Mouse (Mus musculus) heart, postnatal 25 days (tissue): ENCODE data around the gene Wfikkn2. TPM values are rescaled to one million over a fixed set of nuclear protein-coding genes. Genes with fewer than 3 reads are reported as not detected.

ENCODE experiments used
- DNase-seq: peaks from one replicate; pipeline ENCODE4 v3.0.0; 2022; ENCODE audit warnings: low spot score
- intact Hi-C: fragments of 180-260 bp; cut with DNase I; formaldehyde crosslinking; loops from one replicate; pipeline ENCODE4 v1.15.1; 2025
- total RNA-seq, 2 experiments: library from RNA; stranded (reverse); gene quantifications; 2 replicates each; pipeline ENCODE4 v1.2.3; 2021

Gene Wfikkn2
- total RNA-seq, 2 experiments from 2014 or later: 2.3 to 3.1 TPM

DNA sequence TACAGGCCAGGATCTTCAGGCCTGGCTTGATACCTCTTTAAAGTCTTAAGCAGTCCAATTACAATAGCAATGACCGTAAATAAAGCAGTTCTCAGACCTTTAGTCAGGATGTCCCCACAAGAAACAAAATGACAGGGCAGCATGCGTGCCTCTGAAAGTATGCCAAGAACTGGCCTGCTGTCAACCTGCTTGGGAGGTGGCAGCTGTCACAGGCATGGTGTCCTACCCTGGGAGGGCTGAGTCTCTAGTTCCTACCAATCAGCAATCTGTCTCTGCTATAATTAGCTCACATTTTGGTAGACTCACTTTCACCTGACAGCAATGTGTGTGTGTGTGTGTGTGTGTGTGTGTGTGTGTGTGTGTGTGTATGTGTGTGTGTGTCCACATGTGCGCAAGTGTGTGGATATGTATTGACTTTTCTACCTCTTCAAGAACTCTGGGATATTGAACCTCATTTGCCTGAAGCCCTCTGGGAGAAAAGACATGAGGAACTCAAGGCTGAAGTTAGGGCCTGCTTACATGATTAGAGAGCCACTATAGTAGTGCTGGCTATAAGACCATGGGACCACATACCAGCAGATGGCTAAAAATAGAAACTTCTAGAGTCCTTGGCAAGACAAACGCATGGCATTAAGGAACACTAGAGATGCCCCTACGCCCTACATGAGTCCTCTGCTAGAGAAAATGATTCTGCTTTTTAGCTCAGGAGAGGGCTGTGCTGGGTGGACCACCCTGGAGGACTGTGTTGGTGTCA is 16.4 kb downstream of the Wfikkn2 start:
- intact Hi-C loops: no loop called here
- no peak for DNase-seq

DNA sequence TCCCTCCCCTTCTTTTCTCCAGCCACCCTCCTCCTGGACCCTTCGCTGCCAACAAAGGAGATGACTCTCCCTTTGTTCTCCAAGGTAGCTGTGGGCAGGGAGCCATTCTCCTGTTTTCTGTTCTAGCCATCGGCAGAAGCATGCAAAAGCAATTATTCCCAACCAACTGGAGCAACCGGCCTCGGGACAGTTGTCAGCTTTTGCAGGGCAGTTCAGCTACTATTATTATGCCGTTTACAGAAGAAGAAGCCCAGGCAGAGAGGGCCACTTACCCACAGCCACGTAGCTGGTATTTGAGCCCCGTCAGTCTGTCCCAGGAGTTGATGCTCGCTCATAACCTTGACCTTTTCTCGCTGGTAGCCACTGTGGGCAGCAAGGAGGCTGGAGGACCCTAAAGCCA is 17.4 kb downstream of the Wfikkn2 start:
- intact Hi-C loops: no loop called here
- DNase-seq: no peak

DNA sequence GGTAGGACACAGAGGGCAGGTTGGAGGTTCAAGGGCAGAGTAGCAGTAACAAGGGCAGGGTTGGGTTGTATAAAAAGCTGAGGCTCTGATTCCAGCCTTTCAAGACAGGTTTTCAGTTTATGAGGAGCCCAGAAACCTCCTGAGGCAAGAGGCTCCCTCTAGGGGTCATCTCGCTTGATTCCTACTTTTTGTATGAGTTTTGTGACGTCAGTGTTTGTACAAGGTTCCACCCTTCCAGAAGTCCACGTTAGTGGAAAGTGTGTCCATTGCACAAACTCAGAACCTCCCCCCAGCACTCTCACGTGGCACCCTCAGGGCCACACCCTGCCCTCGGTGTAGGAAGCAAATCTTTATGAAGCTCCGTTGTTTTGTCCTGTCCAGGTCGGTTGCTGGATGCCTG is 19.8 kb downstream of the Wfikkn2 start:
- peak; percentile 44 for DNase-seq
- intact Hi-C loops: loop anchor here (2.0 kb wide), 1 partner anchor 97 kb away; no protein-coding TSS in a partner anchor

DNA sequence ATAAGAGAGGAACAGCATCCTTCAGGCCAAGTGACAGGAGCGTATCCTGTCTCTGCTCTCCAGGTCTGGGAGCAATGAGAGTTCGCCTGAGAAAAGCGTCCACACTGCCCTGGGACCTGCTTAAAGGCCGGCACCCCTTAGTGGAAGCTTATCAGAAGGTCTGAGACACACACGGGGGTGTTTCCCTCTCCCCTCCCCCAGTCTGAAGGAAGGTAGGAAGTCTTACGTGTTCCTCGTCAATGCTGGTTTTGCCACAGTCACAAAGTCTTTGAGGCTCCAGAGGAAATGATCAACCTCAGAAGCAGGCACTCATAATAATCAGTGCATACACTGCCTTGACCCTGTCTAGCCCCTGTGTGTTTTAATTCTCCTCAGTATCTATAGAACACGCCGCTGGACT is 22.3 kb downstream of the Wfikkn2 start:
- no peak for DNase-seq
- intact Hi-C loops: no loop called here

DNA sequence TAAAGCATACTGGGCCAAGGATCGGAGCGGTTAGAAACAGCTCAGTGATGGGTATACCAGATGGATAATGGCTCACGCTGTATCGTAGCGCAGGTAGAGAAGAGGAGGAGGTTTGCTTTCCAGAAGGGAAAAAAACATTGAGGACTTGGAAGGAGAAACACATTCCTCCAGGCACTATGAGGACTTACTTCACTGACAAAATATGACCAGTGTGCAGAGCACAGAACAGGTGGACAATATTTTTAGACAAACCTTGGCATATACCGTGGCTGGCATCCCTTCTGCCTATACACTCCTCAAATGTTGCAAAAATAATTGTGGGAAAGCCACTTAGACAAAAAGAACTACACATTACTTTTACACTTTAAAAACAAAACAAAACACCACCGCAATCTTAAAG is 24.5 kb downstream of the Wfikkn2 start:
- DNase-seq: no peak
- intact Hi-C loops: no loop called here

DNA sequence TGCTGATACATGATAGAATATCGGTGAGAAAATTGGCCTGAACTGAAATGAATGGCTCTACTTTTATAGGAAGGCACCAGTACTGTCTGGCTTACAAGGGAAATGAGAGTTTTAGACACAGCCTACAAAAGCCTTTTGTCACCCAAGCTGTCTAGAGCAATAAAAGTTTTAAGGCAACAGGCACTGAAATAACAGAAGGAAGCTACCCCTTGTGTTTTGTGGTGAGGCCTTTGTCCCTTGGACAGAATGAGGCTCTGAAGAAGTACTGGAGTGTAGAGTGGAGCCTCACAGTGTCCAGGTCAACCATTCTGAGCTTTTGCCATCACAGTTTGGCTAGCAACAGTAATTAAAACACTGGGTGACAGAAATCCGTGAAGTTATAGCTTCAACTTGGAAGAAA is 29.6 kb downstream of the Wfikkn2 start:
- DNase-seq: no peak
- intact Hi-C loops: no loop called here

DNA sequence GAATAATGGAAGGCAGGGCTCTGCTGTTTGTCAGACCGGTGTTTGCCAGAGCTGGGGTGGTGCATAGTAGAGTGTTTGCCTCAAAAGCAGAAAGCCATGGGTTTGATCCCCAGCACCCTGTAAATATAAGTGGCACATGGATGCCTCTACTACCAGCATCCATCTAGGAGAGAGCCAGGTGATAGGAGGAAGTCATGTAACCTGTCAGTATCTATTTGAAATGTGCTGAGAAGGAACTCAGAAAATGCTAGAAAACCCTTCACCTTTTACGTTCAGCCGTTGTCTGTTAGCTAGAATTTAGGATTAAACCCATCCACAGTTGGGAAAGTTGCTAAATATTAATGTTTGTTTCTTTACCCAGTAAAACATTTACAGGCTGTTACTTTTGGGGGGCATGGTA is 30.2 kb downstream of the Wfikkn2 start:
- intact Hi-C loops: no loop called here
- no peak for DNase-seq

DNA sequence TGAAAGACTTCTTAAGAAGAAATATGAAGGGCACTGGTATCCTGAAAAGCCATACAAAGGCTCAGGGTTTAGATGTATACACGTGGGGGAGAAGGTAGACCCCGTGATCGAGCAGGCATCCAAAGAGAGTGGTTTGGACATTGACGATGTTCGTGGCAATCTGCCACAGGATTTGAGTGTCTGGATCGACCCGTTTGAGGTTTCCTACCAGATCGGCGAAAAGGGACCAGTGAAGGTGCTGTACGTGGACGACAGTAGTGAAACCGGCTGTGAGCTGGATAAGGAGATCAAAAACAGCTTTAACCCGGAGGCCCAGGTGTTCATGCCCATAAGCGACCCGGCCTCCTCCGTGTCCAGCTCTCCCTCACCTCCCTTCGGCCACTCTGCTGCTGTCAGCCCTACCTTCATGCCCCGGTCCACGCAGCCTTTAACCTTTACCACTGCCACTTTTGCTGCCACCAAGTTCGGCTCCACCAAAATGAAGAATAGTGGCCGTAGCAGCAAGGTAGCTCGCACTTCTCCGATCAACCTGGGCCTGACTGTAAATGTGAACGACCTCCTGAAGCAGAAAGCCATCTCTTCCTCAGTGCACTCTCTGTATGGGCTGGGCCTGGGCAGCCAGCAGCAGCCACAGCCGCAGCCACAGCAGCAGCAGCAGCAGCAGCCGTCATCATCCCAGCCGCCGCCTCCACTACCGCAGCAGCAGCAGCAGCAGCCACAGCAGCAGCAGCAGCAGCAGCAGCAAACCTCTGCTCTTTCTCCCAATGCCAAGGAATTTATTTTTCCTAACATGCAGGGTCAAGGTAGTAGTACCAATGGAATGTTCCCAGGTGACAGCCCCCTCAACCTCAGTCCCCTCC is 31.8 kb downstream of the Wfikkn2 start:
- intact Hi-C loops: loop anchor here (5.0 kb wide), 1 partner anchor 113 kb away; the partner anchor contains the start of gene Ankrd40

DNA sequence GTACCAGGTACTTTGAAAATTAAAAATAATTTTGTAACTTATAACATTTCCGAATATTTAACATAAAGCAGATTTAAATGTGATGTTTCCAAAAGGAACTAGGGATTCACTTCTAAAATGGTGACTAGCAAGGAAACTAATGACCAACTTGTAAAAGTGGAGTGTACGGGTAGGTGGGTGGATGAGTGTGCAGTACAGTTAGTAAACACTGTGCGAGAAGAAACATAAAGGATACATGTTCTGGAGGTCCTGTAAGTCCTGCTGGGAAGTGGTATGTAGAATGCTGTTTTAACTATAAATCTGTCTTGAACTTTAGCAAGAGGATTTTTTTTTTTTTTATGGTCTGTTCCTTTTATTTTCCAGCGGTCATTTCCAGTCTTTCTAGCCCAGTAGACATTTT is 32.8 kb downstream of the Wfikkn2 start:
- intact Hi-C loops: loop anchor here (5.0 kb wide), 1 partner anchor 114 kb away; the partner anchor contains the start of gene Ankrd40
- no peak for DNase-seq

More for the DNA sequence above, 31.8 kb downstream of the Wfikkn2 start:
- no peak for DNase-seq

DNA sequence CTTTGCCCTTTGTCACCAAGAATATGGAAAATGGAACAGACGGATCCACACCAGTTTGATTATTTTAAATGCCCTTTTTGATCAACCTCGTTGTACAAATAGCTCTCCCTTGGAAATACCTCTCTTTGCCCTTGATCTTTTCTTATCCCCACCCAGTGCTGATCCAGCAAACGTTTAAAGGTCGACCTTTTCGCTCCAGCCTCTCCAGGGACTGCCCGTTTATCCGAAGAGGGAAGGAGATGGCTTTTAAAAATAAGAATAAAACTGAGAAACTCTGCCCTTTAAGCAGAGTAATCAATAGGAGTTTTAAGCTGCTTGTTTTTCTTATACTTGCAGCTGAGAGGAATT is 33.3 kb downstream of the Wfikkn2 start:
- no peak for DNase-seq
- intact Hi-C loops: loop anchor here (5.0 kb wide), 1 partner anchor 115 kb away; the partner anchor contains the start of gene Ankrd40

DNA sequence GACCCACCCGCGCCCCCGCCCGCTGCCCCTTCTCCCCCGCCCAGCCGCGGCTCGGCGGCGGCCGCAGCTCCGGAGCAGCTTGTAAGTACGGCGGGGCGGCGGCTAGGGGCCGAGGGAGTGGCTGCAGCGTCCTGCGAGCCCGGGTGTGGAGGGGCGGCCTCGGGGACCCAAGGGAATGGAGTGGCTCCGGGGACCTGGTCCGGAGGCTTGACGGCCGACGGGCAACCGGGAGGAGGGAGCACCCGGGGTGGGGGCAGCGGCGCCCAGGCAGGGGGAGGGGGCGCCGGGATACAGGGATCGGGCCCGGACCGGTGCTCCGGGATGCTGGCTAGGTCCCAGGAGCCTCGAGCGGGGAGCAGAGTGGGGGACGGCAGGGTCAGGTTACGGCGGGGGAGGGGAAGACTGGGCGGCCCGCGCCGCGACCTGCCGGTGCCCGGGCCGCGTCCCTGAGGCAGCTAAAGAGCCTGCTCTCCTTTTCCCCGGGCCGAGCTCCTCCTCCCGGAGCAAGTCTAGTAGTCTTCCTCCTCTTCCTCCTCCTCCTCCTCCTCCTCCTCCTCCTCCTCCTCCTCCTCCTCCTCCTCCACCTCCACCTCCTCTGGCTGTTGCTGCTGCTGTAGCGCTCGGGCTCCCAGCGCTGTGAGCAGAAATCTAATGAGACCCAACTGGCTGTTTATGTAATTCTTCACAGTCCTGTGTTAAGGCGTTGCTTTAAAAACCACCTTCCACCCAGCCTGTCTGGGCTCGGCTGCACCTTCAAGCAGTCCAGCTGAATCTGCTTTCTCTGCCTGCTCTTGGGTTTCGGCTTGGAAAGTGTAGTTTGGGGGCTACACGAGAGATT is 33.9 kb downstream of the Wfikkn2 start:
- intact Hi-C loops: loop anchor here (2.0 to 5.0 kb wide), 2 partner anchors 51 to 115 kb away; partner anchors contain the start of gene Ankrd40

DNA sequence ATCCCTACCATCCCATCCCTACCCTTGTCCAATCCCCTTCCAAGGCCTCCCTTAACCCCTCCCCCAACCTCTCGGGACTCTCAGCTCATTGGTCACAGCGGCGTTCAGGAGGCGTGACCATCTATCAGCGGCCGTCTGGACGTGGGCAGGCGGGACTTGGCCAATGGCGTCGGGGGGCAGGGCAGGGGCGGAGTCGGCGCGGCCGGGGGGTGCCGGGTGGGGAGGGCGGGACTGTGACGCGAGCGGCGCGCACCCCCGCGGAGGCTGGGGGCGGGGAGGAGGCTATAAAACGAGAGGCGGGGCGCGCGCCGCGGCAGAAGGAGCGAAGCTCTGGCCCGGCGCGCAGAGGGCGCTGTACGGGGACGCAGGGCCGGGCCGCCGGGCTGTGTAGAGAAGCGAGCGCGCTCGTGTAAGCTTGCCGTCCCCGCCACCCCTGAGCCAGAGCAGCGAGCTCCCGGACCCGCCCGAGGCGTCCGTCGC is 34.6 kb downstream of the Wfikkn2 start, which contains the start of gene Tob1:
TSS of gene Tob1 (plus strand) at position 331 of the 480 bp plus-strand sequence.
- peak; percentile 97 for DNase-seq
- intact Hi-C loops: loop anchor here (2.0 to 5.0 kb wide), 2 partner anchors 50 to 116 kb away; partner anchors contain the start of gene Ankrd40

More for the DNA sequence above, 33.9 kb downstream of the Wfikkn2 start:
- peak; percentile 54 for DNase-seq

DNA sequence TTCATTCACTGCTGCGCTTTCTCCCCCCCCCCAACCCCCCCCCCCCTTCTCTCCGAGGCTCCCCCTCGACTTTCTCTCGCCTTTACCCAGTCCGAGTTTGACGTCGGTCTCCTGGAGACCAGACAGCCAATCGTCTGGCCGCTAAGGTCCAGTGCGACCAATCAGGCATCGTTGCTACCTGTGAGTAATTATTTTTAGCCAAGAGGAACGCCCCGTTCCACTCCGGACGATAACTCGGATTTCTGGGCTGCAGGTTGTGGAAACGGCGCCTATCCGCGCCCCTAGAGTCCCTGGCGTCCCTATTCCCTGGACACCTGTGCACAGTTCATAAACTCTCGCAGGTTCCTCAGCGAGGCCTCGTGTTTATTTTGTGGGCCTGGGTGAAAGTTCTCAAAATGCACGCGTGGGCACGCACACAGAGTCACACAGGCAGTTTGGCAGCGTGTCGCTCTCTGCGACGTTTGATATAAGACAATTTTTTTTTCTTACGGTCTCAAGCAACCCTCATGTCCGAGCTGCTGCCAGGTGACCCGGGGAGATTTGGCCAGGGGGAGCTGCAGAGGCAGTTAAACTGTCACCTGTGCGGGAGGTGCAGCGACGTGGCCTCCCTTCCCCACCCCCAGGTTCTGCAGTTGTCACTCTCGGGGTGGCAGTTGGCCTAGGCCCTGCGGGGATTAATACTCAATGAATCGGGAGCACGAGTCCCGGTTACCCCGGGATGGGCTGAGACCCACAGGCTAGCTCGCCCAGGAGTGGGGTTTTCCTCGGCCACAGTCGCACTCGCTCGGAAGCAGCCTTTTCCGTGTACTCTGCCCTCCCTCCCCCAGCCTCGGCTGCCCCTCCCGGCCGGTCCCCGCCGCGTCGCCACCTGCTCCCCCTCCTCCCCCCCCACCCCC is 35.4 kb downstream of the Wfikkn2 start:
- DNase-seq: peak; percentile 88
- intact Hi-C loops: loop anchor here (1.0 to 5.0 kb wide), 3 partner anchors 50 to 117 kb away; partner anchors contain the start of gene Ankrd40

DNA sequence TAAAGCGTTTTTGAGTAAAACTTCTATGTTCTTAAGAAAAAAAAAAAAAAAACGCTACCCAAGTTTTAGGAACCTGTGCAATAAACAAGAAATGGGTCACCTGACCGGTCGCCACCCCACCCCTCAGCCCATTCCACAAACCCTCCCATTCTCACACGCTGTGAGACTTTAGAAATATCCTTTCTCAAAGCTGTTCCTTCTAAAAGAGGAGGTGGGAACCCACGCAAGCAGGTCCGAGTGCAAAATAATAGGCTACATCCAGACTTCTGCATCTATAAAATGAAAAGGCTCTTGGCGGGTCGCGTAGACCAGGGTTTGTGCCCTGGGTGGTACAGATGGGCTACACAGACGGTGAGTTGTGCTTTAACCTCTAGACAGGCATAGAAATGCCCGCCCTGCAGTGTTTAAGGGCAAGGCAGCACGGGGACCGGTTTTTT is 36.1 kb downstream of the Wfikkn2 start:
- intact Hi-C loops: loop anchor here (1.0 to 5.0 kb wide), 3 partner anchors 49 to 118 kb away; partner anchors contain the start of gene Ankrd40
- DNase-seq: no peak

DNA sequence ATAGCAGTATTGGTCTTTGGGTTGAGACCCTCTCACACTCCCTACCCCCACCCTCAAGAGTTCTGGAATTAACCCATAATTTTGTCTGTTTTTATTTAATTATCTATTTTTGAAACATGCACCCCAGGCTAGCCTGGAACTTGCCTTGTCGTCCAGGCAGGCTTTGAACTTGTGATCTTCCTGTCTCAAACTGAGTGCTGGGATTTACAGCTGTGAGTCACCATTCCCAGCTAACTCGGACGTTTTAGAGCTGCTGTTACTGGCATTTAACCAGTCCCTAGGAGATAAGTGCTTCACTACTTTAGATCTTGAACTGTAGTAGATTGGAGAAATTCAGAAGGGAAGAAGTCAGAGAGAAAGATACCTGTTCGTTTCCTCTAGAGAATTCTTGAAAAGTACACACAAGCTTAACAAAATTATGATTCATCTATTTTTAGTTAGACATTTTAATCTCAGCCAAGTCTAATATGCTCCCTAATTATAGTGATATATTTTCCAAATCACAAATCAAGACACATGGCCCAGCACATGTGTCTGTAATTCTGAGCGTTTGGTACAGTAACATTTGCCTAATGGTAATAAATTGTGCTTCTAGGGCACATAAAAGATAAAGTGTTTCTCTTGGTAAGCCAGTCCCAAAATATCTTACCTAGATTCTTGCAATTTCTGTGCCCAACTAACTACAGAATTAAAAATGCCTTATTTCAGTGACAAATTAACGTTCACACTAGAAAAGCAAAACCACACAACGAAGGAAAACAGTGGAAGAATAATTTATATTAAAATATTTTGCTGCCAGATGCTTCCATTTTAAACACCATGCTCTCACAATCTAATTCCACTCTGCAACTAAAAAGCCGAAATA is 36.8 kb downstream of the Wfikkn2 start:
- DNase-seq: no peak
- intact Hi-C loops: no loop called here

DNA sequence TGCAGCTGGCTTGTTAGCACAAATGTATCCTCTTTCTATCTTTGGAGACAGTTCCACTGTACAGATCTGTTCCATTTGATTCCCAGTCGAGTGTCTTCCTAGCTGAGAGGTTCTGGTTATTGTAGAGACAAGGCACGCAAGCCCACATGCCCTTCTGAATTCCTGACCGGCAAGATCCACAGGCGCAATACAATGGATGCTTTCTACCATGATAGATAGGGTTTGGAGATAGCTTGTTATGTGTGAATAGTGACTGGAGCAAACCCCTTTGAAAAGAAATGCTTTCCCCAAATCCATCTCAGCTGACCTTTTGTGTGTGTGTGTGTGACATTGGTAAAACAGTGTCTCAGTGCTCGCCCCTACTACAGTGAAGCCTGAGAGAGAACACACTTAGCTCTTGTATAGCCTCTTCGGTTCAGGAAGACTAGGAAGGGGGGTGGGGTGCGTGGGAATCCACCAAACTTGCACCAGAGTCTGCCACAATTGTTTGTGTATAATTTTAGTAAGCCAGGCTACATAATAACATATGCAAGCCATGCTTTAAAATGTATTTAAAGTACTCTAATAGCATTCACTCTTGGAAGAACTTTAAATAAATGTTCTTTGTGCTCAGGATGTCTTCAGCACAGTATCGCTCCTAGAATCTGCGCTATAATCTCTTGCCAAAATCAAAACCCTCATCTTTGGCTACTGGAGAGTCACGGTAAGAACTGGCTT is 39.2 kb downstream of the Wfikkn2 start:
- no peak for DNase-seq
- intact Hi-C loops: no loop called here

DNA sequence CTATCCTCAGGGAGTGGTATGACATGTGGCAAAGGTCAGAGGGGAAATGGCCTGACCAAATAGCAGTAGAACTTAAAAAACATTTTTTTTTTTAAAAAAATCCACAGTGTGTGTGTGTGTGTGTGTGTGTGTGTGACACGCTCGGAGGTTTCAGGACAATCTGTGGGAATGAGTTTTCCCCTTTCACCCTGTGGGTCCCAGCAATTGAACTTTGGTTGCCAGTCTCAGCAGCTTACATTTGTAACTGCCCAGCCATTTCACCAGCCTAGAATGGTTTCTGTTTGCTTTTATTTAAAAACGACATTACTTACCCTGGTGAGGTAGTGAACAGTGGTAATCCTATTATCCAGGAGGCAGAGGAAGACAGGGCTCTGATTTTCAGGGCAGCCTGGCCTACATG is 42.7 kb downstream of the Wfikkn2 start:
- intact Hi-C loops: no loop called here
- DNase-seq: no peak
